Mouse (Mus musculus) hindbrain, embryonic 11.5 days (tissue): ENCODE results near the gene Tlr3. TPM values are rescaled to one million over a fixed set of nuclear protein-coding genes. Genes with fewer than 3 reads are reported as not detected.
A peak's percentile ranks its signal among the peaks of the same experiment; 100 is the strongest.

Experiments used
- ATAC-seq: fragments of 200-750 bp; cut with Nextera tagmentation; 2 replicates; pipeline ENCODE4 v1.8.0; 2017; ENCODE audit warnings: mild to moderate bottlenecking, moderate TSS enrichment, moderate library complexity; ENCODE audit not compliant: low FRiP score
- DNase-seq: peaks from one replicate; pipeline ENCODE4 v3.0.0-alpha.2; 2015; ENCODE audit warnings: low spot score
- H3K27ac ChIP-seq: fragments of 300-500 bp; sonication (generic); 2 replicates; pipeline ENCODE4 v1.5.1; 2014; ENCODE audit warnings: mild to moderate bottlenecking, low read depth, low read length
- H3K27me3 ChIP-seq: fragments of 300-500 bp; sonication (generic); 2 replicates; pipeline ENCODE4 v1.6.1; 2014; ENCODE audit warnings: mild to moderate bottlenecking, low read length, moderate library complexity, mixed read lengths; ENCODE audit not compliant: control insufficient read depth, insufficient read depth
- H3K36me3 ChIP-seq: fragments of 300-500 bp; sonication (generic); 2 replicates; pipeline ENCODE4 v1.6.1; 2014; ENCODE audit warnings: mild to moderate bottlenecking, low read length, moderate library complexity, mixed read lengths; ENCODE audit not compliant: control insufficient read depth, insufficient read depth
- H3K4me1 ChIP-seq: fragments of 300-500 bp; sonication (generic); replicated peaks from 2 replicates; pipeline ENCODE4 v1.6.1; 2014; ENCODE audit warnings: low read length, mixed read lengths; ENCODE audit not compliant: control insufficient read depth, insufficient read depth
- H3K4me2 ChIP-seq: fragments of 300-500 bp; sonication (generic); replicated peaks from 2 replicates; pipeline ENCODE4 v1.6.1; 2014; ENCODE audit warnings: mild to moderate bottlenecking, low read depth, low read length
- H3K4me3 ChIP-seq: fragments of 300-500 bp; sonication (generic); 2 replicates; pipeline ENCODE4 v1.5.1; 2014; ENCODE audit warnings: low read depth, low read length
- H3K9ac ChIP-seq: fragments of 300-500 bp; sonication (generic); 2 replicates; pipeline ENCODE4 v1.6.1; 2014; ENCODE audit warnings: low read depth, low read length
- H3K9me3 ChIP-seq: fragments of 300-500 bp; sonication (generic); 2 replicates; pipeline ENCODE4 v1.6.1; 2016; ENCODE audit warnings: low read length; ENCODE audit not compliant: control insufficient read depth
- WGBS: fragments of 180-500 bp; shearing (Covaris S2); extraction: QIAGEN DNeasy Blood & Tissue Kit; methylation state at CpG from one replicate; pipeline ENCODE4 v1.1.7; 2014; 5-methylcytosine and 5-hydroxymethylcytosine counted together
- polyA plus RNA-seq: library from polyadenylated mRNA; unstranded; fragments of >200 nt; fragmentation: Nextera tagmentation; extraction: Ambion mirVana; gene quantifications from 2 replicates; pipeline ENCODE4 v1.2.1, GENCODE M21; 2014

The Tlr3 gene
- polyA plus RNA-seq, 1 experiment from 2014 or later, result 1.1 TPM

- H3K27ac ChIP-seq, result no peak overlapping the region
- peak overlapping the region; percentile 24 for H3K9ac ChIP-seq
- peak overlapping the region; percentile 23 for H3K4me3 ChIP-seq
- H3K4me1 ChIP-seq, result no peaks in the 10 kb centered on the region
- peak; percentile 70 for DNase-seq
- WGBS, result 14% methylated on average over 18 of the region's 18 CpGs
- H3K27me3 ChIP-seq, result no peaks in the 10 kb centered on the region
- no peaks in the 10 kb centered on the region for H3K9me3 ChIP-seq
- H3K36me3 ChIP-seq, result no peaks in the 10 kb centered on the region
- peak overlapping the region; percentile 51 for H3K4me2 ChIP-seq
- peak; percentile 89 for ATAC-seq
These were observed 567 bp downstream of the Tlr3 start for GRCm38 (mm10) chr8:45410146-45410880.

- 60% methylated on average over 4 of the region's 4 CpGs for WGBS
- ATAC-seq, result no peak
- peak; percentile 2 for DNase-seq
- H3K4me3 ChIP-seq, result peak overlapping the region; percentile 23
- peak overlapping the region; percentile 24; the same call in 1 of the 2 replicates for H3K9ac ChIP-seq
- H3K27me3 ChIP-seq, result no peaks in the 10 kb centered on the region
- H3K4me2 ChIP-seq, result peak overlapping the region; percentile 51
- no peaks in the 10 kb centered on the region for H3K4me1 ChIP-seq
- H3K27ac ChIP-seq, result no peak overlapping the region
- H3K9me3 ChIP-seq, result no peaks in the 10 kb centered on the region
- H3K36me3 ChIP-seq, result no peaks in the 10 kb centered on the region
These were observed 1.2 kb downstream of the Tlr3 start for GRCm38 (mm10) chr8:45409702-45410101.

GRCm38 (mm10) chr8:45383250-45383649, 27.6 kb downstream of the Tlr3 start:
- Histone ChIP-seq H3K4me1 (peaks cover 8% of the 10 kb centered on the region; the same call in 1 of the 2 replicates), H3K9me3 (no peaks in the 10 kb centered on the region), H3K27me3 (no peaks in the 10 kb centered on the region), H3K27ac (no peak overlapping the region), H3K4me3 (no peak overlapping the region), H3K36me3 (no peaks in the 10 kb centered on the region), H3K9ac (no peak overlapping the region), H3K4me2 (no peak overlapping the region)
- 33% methylated on average over 1 of the region's 1 CpGs for WGBS
- ATAC-seq (no peak), DNase-seq (no peak)

DNA sequence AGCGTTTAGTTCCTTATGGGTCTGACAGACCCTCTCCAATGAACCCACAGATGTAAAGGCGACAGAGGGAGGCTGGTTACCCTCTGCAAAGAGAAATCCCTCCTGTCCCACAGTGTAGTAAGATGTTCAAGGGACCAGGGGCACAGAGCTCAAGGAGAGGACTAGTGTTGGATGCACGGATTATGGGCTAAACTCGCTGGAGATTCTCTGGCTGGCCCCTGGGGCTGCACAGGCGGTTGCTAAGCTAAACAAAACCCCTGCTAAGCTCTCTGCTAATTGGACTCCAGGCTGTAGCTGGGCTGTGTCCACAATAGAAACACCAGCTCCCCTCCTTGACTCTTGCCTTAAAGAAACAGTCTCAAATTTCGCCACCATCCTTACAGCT, 28.9 kb downstream of the Tlr3 start, which contains the start of gene Fam149a:
Gene Fam149a (minus strand): TSS at position 329 of the 385 bp plus-strand sequence.
- H3K4me2 ChIP-seq, result peak within 1 kb of the TSS; percentile 90
- peak within 1 kb of the TSS; percentile 44 for H3K9ac ChIP-seq
- DNase-seq, result no peak
- H3K9me3 ChIP-seq, result no peaks in the 10 kb centered on the region
- H3K27ac ChIP-seq, result no peak within 1 kb of the TSS
- H3K36me3 ChIP-seq, result no peaks in the 10 kb centered on the region
- H3K4me1 ChIP-seq, result peaks cover 8% of the 10 kb centered on the region; the same call in 1 of the 2 replicates
- no peaks in the 10 kb centered on the region for H3K27me3 ChIP-seq
- 5% methylated on average over 6 of the region's 6 CpGs for WGBS
- H3K4me3 ChIP-seq, result peak within 1 kb of the TSS; percentile 39
- ATAC-seq, result peak; percentile 70

GRCm38 (mm10) chr8:45381075-45381962, 29.6 kb downstream of the Tlr3 start:
- DNase-seq (peak; percentile 49), ATAC-seq (peak; percentile 69)
- Histone ChIP-seq H3K4me3 (peak overlapping the region; percentile 39), H3K27me3 (no peaks in the 10 kb centered on the region), H3K4me1 (peaks cover 8% of the 10 kb centered on the region; the same call in 1 of the 2 replicates), H3K9me3 (no peaks in the 10 kb centered on the region), H3K4me2 (peak overlapping the region; percentile 90), H3K36me3 (no peaks in the 10 kb centered on the region), H3K9ac (peak overlapping the region; percentile 44), H3K27ac (no peak overlapping the region)
- 1% methylated on average over 38 of the region's 38 CpGs for WGBS

GRCm38 (mm10) chr8:45380598-45380997, 30.3 kb downstream of the Tlr3 start:
- 12% methylated on average over 4 of the region's 4 CpGs for WGBS
- H3K4me3 ChIP-seq, result no peak overlapping the region
- ATAC-seq (no peak), DNase-seq (no peak)
- H3K27me3 ChIP-seq, result no peaks in the 10 kb centered on the region
- no peak overlapping the region for H3K9ac ChIP-seq
- no peak overlapping the region for H3K27ac ChIP-seq
- no peak overlapping the region for H3K4me2 ChIP-seq
- no peaks in the 10 kb centered on the region for H3K9me3 ChIP-seq
- no peaks in the 10 kb centered on the region for H3K36me3 ChIP-seq
- peaks cover 8% of the 10 kb centered on the region; the same call in 1 of the 2 replicates for H3K4me1 ChIP-seq

DNA sequence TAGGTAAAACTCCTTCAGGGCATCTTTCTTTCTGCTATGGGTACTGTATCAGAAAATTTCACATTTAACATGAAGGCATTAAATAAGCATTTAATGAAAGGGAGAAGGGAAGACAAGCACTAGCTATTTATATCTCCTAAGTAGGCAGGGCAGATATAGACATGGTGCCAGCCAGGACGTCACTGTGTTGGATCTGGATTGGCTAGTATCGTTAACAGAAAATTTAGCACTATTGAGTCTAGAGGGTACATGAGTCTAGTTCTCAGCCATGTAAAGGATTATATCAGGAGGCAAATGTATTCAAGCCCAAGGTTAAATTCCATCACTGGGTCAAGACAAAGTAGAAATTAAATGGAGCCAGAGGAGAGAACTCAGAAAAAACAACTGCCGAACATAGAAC, 36.8 kb downstream of the Tlr3 start:
- no peak overlapping the region for H3K9ac ChIP-seq
- H3K4me3 ChIP-seq, result no peak overlapping the region
- WGBS, result 87% methylated on average over 3 of the region's 3 CpGs
- H3K27me3 ChIP-seq, result no peaks in the 10 kb centered on the region
- no peaks in the 10 kb centered on the region for H3K36me3 ChIP-seq
- no peak overlapping the region for H3K27ac ChIP-seq
- no peaks in the 10 kb centered on the region for H3K4me1 ChIP-seq
- H3K4me2 ChIP-seq, result no peak overlapping the region
- no peaks in the 10 kb centered on the region for H3K9me3 ChIP-seq
- DNase-seq (no peak), ATAC-seq (no peak)

DNA sequence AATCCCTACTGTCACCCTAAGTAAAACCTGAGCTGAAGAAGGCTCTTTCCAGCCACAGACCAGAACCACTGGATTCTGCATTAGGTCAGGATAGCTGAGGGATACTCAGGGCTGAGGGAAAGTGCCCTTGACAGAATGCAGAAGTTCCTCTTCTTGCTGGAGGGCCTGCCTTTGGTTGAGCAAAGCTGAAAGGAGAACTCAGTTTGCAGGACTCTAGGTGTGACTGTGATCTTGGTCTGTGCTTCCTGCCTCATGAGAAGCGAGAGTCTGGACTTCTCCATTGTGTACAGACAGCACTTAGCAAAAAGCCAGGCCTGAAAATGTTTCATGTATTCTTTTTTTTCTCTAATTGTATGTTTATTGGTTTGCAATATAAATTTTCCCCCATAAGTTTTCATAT, 43.7 kb downstream of the Tlr3 start:
- no peaks in the 10 kb centered on the region for H3K4me1 ChIP-seq
- H3K4me3 ChIP-seq, result no peak overlapping the region
- no peak overlapping the region for H3K27ac ChIP-seq
- no peak overlapping the region for H3K9ac ChIP-seq
- WGBS, result 89% methylated on average over 1 of the region's 1 CpGs
- no peaks in the 10 kb centered on the region for H3K27me3 ChIP-seq
- DNase-seq (no peak), ATAC-seq (no peak)
- no peaks in the 10 kb centered on the region for H3K9me3 ChIP-seq
- no peaks in the 10 kb centered on the region for H3K36me3 ChIP-seq
- H3K4me2 ChIP-seq, result no peak overlapping the region
